Mouse (Mus musculus) spleen, postnatal 14 days (tissue): ENCODE results near the gene Pigv.

Source experiments
- DNase-seq, 2 experiments: peaks; one replicate each; pipeline ENCODE4 v3.0.0; 2021 to 2022; ENCODE audit warnings: low spot score in 2 of 2

Pigv gene

GRCm38 (mm10) chr4:133645680-133646079, 26.8 kb downstream of the Pigv start:
- DNase-seq, result no peak

- no peak for DNase-seq
Observed at GRCm38 (mm10) chr4:133645195-133645594, 27.3 kb downstream of the Pigv start.

GRCm38 (mm10) chr4:133634043-133634410, 38.4 kb downstream of the Pigv start:
- DNase-seq, result no peak

GRCm38 (mm10) chr4:133633332-133634042, 39.0 kb downstream of the Pigv start:
- peak; percentile 87 to 91 for DNase-seq

GRCm38 (mm10) chr4:133632483-133633327, 39.7 kb downstream of the Pigv start:
- DNase-seq, result peak in 1 of 2 experiments; percentile 26

GRCm38 (mm10) chr4:133631769-133632411, 40.6 kb downstream of the Pigv start:
- DNase-seq, result no peak

GRCm38 (mm10) chr4:133631071-133631768, 41.2 kb downstream of the Pigv start:
- DNase-seq, result no peak

GRCm38 (mm10) chr4:133630326-133630920, 42.0 kb downstream of the Pigv start:
- DNase-seq, result no peak

GRCm38 (mm10) chr4:133629191-133629590, 43.3 kb downstream of the Pigv start:
- no peak for DNase-seq

GRCm38 (mm10) chr4:133628517-133628916, 43.9 kb downstream of the Pigv start:
- no peak for DNase-seq

- DNase-seq, result no peak
Observed at GRCm38 (mm10) chr4:133627039-133627438, 45.4 kb downstream of the Pigv start.

GRCm38 (mm10) chr4:133626621-133627020, 45.8 kb downstream of the Pigv start:
- DNase-seq, result no peak

- no peak for DNase-seq
Observed at GRCm38 (mm10) chr4:133626221-133626620, 46.2 kb downstream of the Pigv start.

GRCm38 (mm10) chr4:133625621-133626071, 46.8 kb downstream of the Pigv start:
- peak; percentile 40 to 55 for DNase-seq

GRCm38 (mm10) chr4:133624830-133625229, 47.6 kb downstream of the Pigv start:
- DNase-seq, result no peak

GRCm38 (mm10) chr4:133622161-133622695, 50.2 kb downstream of the Pigv start:
- DNase-seq, result no peak

- no peak for DNase-seq
Observed at GRCm38 (mm10) chr4:133620668-133621067, 51.8 kb downstream of the Pigv start.

GRCm38 (mm10) chr4:133619473-133620136, 52.8 kb downstream of the Pigv start:
- no peak for DNase-seq

- DNase-seq, result no peak
Observed at GRCm38 (mm10) chr4:133617936-133618335, 54.5 kb downstream of the Pigv start.

GRCm38 (mm10) chr4:133615416-133615815, 57.0 kb downstream of the Pigv start:
- DNase-seq, result no peak
